Mouse (Mus musculus) brain, embryonic 14.5 days (tissue): ENCODE results near the gene Reln.

Experiments
- CTCF ChIP-seq: fragments of 200-500 bp; IDR thresholded peaks from 2 replicates; pipeline ENCODE4 v1.5.1; 2012; ENCODE audit warnings: inconsistent platforms, mild to moderate bottlenecking, moderate library complexity, borderline replicate concordance; ENCODE audit not compliant: insufficient read depth, insufficient read length; ENCODE audit errors: extremely low read depth
- POLR2A ChIP-seq: fragments of 200-500 bp; IDR thresholded peaks from 2 replicates; pipeline ENCODE4 v1.6.1; 2012; ENCODE audit warnings: mild to moderate bottlenecking, inconsistent platforms, borderline replicate concordance; ENCODE audit not compliant: poor library complexity, insufficient read depth, insufficient read length, severe bottlenecking; ENCODE audit errors: extremely low read depth

- TF ChIP-seq POLR2A (no peak), CTCF (no peak)
Observed at GRCm38 (mm10) chr5:22080468-22080986, 264.0 kb downstream of the Reln start.
